Mouse (Mus musculus) neural tube, postnatal 0 days (tissue): ENCODE data around the gene Fzd5. TPM values are rescaled to one million over a fixed set of nuclear protein-coding genes. Genes with fewer than 3 reads are reported as not detected.

Experiments
- polyA plus RNA-seq: library from polyadenylated mRNA; unstranded; fragments of >200 nt; fragmentation: Nextera tagmentation; extraction: Ambion mirVana; gene quantifications from 2 replicates; pipeline ENCODE4 v1.2.1, GENCODE M21; 2015

Fzd5 gene
- 0.31 and 0.53 TPM in 2 replicates for polyA plus RNA-seq

GRCm38 (mm10) chr1:64737502-64738179 lies at the start of gene Fzd5:
Fzd5 (minus strand) TSS chr1:64737751.

GRCm38 (mm10) chr1:64690213-64691013 lies 47.1 kb downstream of the Fzd5 start, which contains the start of gene Ccnyl1:
Ccnyl1 (plus strand) TSS chr1:64690455.

Other genes starting within 250 kb of the Fzd5 start
- 11.6 and 13.6 TPM in 2 replicates for gene Creb1, start 205.1 kb downstream of the Fzd5 start, polyA plus RNA-seq
- gene Mettl21a, start 120.5 kb downstream of the Fzd5 start, polyA plus RNA-seq = 14.4 and 15.8 TPM in 2 replicates
- 4.4 and 4.7 TPM in 2 replicates for gene Ccnyl1, start 47.3 kb downstream of the Fzd5 start, polyA plus RNA-seq
- gene Plekhm3, start 219.1 kb upstream of the Fzd5 start, polyA plus RNA-seq = 5.8 and 7.7 TPM in 2 replicates